Mouse (Mus musculus) cerebellum, adult 9-10 months (tissue): ENCODE results near the gene Stard10.

Experiments
- DNase-seq: peaks from one replicate; pipeline ENCODE4 v3.0.0; 2022

The Stard10 gene

GRCm38 (mm10) chr7:101306841-101307240 is 10.0 kb upstream of the Stard10 start:
- no peak for DNase-seq

- DNase-seq: no peak
These were observed 6.9 kb upstream of the Stard10 start for GRCm38 (mm10) chr7:101309985-101310326.

GRCm38 (mm10) chr7:101310327-101311028 is 6.4 kb upstream of the Stard10 start:
- peak; percentile 99 for DNase-seq

GRCm38 (mm10) chr7:101311061-101311460 is 5.8 kb upstream of the Stard10 start:
- no peak for DNase-seq

GRCm38 (mm10) chr7:101313033-101313432 is 3.9 kb upstream of the Stard10 start:
- DNase-seq: no peak

- DNase-seq: no peak
These were observed 2.5 kb upstream of the Stard10 start for GRCm38 (mm10) chr7:101314396-101314795.

GRCm38 (mm10) chr7:101315699-101316098 is 1.2 kb upstream of the Stard10 start:
- no peak for DNase-seq

- no peak for DNase-seq
These were observed 290 bp upstream of the Stard10 start for GRCm38 (mm10) chr7:101316591-101317001.

GRCm38 (mm10) chr7:101318848-101319247 is 2.0 kb downstream of the Stard10 start:
- no peak for DNase-seq

GRCm38 (mm10) chr7:101319796-101320195 is 2.9 kb downstream of the Stard10 start:
- no peak for DNase-seq

- DNase-seq: no peak
These were observed 3.7 kb downstream of the Stard10 start for GRCm38 (mm10) chr7:101320399-101321217.

- no peak for DNase-seq
These were observed 4.4 kb downstream of the Stard10 start for GRCm38 (mm10) chr7:101321218-101321827.

GRCm38 (mm10) chr7:101323141-101323594 is 6.3 kb downstream of the Stard10 start:
- DNase-seq: peak; percentile 66

GRCm38 (mm10) chr7:101324142-101324962 is 7.5 kb downstream of the Stard10 start:
- peak; percentile 56 for DNase-seq

GRCm38 (mm10) chr7:101326006-101326405 is 9.1 kb downstream of the Stard10 start:
- DNase-seq: peak; percentile 27

- peak; percentile 34 for DNase-seq
These were observed 10.4 kb downstream of the Stard10 start for GRCm38 (mm10) chr7:101327263-101327662.

- DNase-seq: peak; percentile 30
These were observed 10.9 kb downstream of the Stard10 start for GRCm38 (mm10) chr7:101327786-101328185.

- peak; percentile 78 for DNase-seq
These were observed 11.8 kb downstream of the Stard10 start for GRCm38 (mm10) chr7:101328621-101329158.

- DNase-seq: no peak
These were observed 12.7 kb downstream of the Stard10 start for GRCm38 (mm10) chr7:101329606-101330005.

GRCm38 (mm10) chr7:101330074-101330840 is 13.4 kb downstream of the Stard10 start:
- peak; percentile 55 for DNase-seq

- DNase-seq: peak; percentile 85
These were observed 13.9 kb downstream of the Stard10 start for GRCm38 (mm10) chr7:101330841-101331173.
